Mouse (Mus musculus) granulocyte monocyte progenitor cell, adult 5-6 weeks (primary cell): ENCODE data around the gene Fam83f. TPM values are rescaled to one million over a fixed set of nuclear protein-coding genes. Genes with fewer than 3 reads are reported as not detected.

Experiments
- ATAC-seq: replicated peaks from 2 replicates; pipeline ENCODE4 v1.8.0; 2016; ENCODE audit warnings: mild to moderate bottlenecking, moderate TSS enrichment, inconsistent platforms; ENCODE audit not compliant: poor library complexity, severe bottlenecking
- total RNA-seq, 2 experiments: library from RNA; stranded (forward) in 1 of 2; stranded (reverse) in 1 of 2; fragments of 200-712, 200-1000 nt in 1 of 2; fragments of >200 nt in 1 of 2; fragmentation: Nextera tagmentation in 1 of 2; gene quantifications; 2 replicates each; pipeline ENCODE4 v1.2.3; 2014 to 2017

Fam83f gene
- 0.30 and 1.0 TPM in 2 replicates for total RNA-seq (2014; fragmentation: Nextera tagmentation)
- not detected in 2 replicates for total RNA-seq (2017)

- peak; percentile 88 for ATAC-seq
Measured at GRCm38 (mm10) chr15:80671295-80672252, at the start of gene Fam83f. Gene Fam83f (plus strand): TSS chr15:80671847.

DNA sequence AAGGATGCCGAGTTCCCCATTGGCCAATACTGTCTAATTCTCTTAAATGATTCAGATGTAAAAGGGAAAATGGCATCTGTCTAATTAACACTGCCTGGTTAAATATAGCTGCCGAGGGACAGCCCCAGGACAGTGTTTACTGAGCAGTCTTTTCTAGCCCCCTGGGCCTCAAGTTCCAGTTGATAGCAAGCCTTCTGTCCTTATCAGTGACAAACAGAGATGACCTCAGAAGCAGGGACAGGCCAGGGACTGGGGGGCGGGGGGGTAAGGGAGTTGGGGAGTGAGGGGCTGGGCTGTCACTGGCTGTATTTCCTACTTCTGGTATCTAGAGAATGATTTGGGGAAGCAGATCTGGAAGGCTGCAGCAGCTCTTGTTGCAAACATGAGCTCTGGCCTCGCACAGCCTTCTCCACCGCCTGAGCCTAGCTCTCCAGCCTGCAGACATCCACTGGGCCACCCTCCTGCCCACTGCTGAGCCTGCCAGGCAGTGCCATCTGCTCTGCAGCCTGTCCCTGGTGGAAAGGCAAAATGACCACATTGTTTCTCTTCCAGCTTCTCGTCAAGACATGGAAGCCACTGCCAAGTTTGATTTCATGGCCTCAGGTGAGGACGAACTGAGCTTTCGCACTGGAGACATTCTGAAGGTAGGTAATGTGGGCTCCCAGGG lies 48.3 kb upstream of the Fam83f start:
- no peak for ATAC-seq

DNA sequence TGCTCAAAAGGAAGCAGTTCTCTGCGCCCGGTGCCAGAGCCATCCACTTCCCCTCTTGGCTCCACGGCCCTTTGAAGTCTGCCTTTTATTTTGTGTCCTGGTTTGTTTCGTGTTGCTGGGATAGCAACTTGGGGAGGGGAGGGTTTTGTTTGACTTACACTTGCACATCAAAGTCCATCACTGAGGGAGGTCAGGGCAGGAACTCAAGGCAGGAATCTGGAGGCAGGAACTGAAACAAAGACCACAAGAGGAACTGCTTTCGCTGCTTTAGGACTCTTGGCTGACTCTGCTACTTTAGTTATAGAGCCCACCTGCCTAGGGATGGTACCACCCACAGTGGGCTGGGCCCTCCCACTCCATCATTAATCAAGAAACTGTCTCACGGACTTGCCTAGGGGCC lies 45.2 kb upstream of the Fam83f start:
- peak; percentile 57 for ATAC-seq

DNA sequence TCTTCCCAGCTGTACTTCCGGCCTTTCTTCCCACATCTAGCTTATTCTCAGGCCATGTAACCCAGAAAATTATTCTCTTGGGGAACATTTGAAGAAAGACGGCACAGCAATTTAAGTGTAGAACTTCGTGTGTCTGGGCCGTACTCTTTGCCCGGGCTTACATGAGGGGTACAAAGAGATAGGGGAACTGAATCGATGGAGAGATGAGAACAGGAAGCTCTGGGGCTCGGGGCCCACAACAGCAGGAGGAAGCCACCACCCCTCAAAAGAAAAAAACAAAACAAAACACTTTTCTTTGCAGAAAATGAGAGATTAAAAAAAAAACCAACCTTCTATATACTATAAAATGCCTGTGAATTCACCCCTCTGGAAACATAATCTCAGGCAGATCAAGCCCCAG lies 41.5 kb upstream of the Fam83f start:
- ATAC-seq, result no peak

DNA sequence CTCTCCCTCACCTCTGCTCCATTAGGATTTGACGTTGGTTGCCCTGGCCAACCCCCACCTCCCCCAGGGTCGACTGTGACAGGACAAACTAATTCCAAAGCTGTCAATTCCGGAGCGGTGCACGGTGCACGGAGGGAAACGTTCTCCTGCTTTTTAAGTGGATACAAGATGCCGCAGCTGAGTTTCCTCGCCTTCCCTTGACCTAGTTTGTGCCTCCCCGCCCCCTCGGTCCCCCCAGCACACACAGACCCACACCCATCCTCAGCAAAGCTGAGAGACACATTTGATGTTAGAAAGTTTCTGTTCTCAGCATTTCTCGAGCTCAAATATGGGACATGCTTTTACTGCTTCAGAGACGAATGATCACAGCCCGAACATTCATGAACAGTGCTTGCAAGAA lies 40.9 kb upstream of the Fam83f start:
- no peak for ATAC-seq

DNA sequence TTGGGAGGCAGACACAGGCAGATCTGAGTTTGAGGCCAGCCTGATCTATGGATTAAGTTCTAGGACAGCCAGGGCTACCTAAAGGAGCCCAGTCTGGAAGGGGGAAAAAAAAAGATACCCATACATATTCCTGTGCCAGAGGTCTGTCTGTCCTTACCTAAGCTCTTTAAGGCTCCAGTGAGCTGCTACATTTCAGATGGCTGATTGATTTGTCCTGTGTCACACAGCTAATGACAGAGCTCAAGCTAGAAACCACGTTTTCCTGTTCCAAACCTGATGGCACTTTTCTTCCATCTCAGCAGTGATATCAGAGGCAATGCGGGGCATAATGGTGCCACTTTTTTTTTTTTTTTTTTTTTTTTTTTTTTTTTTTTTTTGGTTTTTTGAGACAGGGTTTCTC lies 40.3 kb upstream of the Fam83f start:
- ATAC-seq, result no peak

DNA sequence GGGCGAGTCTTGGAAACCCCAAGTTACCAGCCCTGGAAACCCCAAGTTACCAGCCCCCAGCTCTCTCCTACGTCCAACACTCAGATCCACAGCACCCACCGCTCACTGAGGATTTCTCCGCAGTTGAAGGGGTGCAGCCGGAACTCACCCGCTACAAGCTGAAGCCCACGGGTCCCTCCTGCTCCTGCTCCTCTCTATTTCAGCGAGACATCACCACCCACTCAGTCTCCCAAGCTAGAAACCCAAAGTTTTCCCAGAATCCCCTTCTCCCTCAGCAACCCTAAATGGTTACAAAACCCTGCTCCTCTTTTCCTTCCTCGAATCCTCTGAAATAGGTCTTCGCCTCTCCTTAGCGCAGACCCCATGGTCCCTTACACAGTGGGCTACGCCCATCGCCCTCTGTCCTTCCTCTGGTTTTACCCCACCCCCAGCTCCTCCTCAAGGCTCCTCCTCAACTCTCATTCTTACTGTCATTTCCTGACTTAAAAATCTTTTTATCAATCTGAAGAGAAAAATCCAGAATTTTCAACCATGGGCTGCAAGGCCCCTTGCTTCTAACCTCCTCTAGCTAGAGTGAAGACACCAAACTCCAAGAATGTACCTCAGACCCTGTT lies 39.3 kb upstream of the Fam83f start:
- no peak for ATAC-seq

- peak; percentile 55 for ATAC-seq
Measured at GRCm38 (mm10) chr15:80634391-80635193, 37.1 kb upstream of the Fam83f start.

- peak; percentile 52 for ATAC-seq
Measured at GRCm38 (mm10) chr15:80636757-80637372, 34.8 kb upstream of the Fam83f start.

DNA sequence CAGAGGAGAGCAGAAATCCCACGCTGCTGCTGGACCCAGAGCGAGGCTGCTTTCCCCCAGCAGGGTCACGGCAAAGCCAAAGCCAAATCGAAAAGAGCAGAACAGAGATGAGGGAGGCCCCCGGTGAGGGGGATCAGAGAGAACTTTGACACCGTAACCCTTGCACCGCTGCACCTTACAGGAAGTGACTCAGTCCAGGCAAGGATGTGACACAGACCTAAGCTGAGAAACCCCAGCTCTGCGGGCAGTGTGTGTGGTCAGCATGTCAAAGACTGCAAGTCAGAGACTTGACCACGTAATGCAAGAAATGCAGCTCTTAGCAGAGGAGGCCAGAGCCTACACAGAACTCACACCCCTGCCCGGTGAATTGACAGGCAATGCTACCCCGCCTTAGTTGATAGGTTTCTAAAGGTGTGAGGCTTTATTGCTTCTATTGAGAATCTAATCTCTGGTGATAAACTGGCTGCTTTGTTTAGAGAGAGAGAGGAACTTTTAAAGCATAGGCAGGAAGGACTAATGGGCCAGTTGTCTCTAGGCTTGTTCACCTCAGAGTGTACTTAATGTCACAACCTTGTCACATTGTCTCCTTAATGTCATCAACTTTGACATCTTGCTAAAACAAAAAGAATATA lies 32.5 kb upstream of the Fam83f start:
- peak; percentile 69 for ATAC-seq

DNA sequence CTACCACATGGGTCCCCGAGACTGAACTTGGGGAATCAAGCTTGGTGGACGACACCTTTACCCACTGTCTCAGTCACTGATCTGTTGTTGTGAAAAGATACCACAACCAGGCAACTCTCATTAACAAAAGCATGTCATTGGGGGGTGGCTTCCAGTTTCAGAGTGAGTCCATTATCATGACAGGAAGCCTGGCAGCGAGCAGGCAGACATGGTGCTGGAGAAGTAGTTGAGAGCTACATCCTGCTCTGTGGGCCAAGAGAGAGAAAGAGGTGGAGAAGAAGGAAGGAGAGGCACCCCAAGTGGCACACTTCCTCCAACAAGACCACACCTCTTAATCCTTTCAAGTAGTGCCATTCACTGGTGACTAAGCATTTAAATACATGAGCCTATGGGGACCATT lies 31.8 kb upstream of the Fam83f start:
- peak; percentile 17 for ATAC-seq

DNA sequence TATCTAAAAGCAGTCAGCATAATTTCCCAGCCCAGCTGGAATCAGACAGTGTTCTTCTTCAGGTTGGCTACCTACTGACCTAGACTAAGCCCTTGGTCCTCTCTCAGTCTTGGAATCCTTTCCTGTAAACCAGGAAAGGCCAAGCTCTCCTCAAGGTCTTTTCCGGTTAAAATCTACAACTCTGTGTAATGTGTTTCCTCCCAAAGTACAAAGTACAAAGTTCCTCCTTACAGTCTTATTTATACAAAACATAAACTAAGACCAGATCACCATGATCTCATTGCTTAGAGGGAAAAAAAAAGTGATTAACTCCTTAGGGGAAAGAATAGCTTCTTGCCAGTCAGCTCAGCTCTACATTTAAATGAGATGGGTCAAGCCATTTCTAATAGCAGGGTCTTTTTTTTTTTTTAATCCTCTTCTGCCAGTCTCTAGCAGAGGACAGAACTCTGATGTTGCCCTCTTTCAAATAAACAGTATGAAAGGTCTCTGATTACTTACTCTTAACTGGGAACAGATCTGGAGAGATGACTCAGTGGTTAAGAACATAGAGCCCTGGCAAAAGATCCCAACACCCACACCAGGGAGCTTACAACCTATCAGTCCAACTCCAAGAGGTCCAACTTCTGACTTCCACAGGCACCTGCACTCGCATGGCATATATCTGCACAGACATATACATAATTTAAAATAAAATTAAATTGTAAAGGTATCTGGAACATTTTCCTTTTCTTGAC lies 29.8 kb upstream of the Fam83f start:
- no peak for ATAC-seq

- no peak for ATAC-seq
Measured at GRCm38 (mm10) chr15:80645006-80645797, 26.4 kb upstream of the Fam83f start.

GRCm38 (mm10) chr15:80648977-80649606 lies 22.6 kb upstream of the Fam83f start:
- no peak for ATAC-seq

- no peak for ATAC-seq
Measured at GRCm38 (mm10) chr15:80650412-80650811, 21.2 kb upstream of the Fam83f start.

DNA sequence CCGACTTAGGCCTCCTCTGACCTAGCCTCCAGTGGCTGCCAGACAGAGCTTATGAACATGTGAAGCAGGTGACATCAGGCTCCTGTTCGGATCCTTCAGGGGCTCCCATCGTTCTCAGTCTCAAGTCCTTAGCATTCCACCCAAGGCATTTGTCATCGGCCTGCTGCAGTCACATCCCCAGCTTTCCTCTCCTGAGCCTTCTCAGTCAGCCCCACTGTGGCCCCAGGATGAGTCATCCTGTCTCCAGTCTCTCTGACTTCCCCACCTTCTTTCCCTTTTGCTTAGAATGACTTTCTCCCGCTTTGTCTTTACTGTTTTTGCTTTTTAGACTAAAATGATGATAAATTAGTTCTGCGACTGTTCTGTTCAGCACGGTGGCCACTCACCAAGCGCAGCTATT lies 17.8 kb upstream of the Fam83f start:
- ATAC-seq, result no peak

DNA sequence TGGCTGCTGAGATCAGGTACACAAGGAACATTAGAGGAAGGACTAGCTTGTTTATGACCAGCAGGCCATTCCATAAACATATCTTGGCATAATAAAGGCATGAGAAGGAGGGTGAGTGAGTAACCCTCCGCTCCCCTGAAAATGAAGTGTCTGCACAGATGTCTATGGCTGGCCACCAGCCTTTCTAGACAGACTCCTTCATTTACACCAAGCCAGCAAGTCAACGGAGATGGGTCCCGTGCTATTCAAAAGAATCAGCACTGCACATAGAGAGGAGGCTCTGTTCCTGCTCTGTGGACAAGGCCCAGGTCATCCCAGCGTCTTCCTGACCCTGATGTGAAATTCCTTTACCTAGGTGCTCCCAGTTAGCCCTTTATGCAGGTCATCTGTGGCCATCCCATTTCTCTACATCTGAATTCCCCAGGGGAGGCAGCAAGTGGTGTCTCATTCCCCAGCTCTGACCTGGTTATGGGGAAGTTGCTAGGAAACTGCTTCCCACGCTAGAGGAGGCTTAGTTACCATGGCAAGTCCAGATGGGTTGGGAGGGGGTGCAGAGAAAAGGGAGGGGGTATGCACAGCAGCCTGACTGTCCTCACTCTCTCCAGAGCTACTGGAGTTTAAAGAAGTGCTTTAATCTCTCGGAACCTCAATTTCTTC lies 12.7 kb upstream of the Fam83f start:
- no peak for ATAC-seq
